Mouse (Mus musculus) hindbrain, embryonic 12.5 days (tissue): ENCODE measurements around the gene Dlgap3. TPM values are rescaled to one million over a fixed set of nuclear protein-coding genes. Genes with fewer than 3 reads are reported as not detected.

Experiments used
- ATAC-seq: fragments of 200-750 bp; cut with Nextera tagmentation; 2 replicates; pipeline ENCODE4 v1.8.0; 2017; ENCODE audit warnings: moderate TSS enrichment; ENCODE audit not compliant: low FRiP score
- H3K27ac ChIP-seq: fragments of 300-500 bp; sonication (generic); 2 replicates; pipeline ENCODE4 v1.5.1; 2016; ENCODE audit warnings: mild to moderate bottlenecking
- H3K27me3 ChIP-seq: fragments of 300-500 bp; sonication (generic); 2 replicates; pipeline ENCODE4 v1.6.1; 2016; ENCODE audit warnings: mild to moderate bottlenecking
- H3K36me3 ChIP-seq: fragments of 300-500 bp; sonication (generic); 2 replicates; pipeline ENCODE4 v1.6.1; 2016; ENCODE audit warnings: mild to moderate bottlenecking
- H3K4me1 ChIP-seq: fragments of 300-500 bp; sonication (generic); 2 replicates; pipeline ENCODE4 v1.6.1; 2016
- H3K4me2 ChIP-seq: fragments of 300-500 bp; sonication (generic); replicated peaks from 2 replicates; pipeline ENCODE4 v1.6.1; 2016; ENCODE audit warnings: mild to moderate bottlenecking
- H3K4me3 ChIP-seq: fragments of 300-500 bp; sonication (generic); 2 replicates; pipeline ENCODE4 v1.5.1; 2016; ENCODE audit warnings: mild to moderate bottlenecking
- H3K9ac ChIP-seq: fragments of 300-500 bp; sonication (generic); 2 replicates; pipeline ENCODE4 v1.6.1; 2016; ENCODE audit warnings: mild to moderate bottlenecking, moderate library complexity
- H3K9me3 ChIP-seq: fragments of 300-500 bp; sonication (generic); replicated peaks from 2 replicates; pipeline ENCODE4 v1.6.1; 2016; ENCODE audit warnings: mild to moderate bottlenecking
- WGBS: fragments of 180-500 bp; shearing (Covaris S2); methylation state at CpG from one replicate; pipeline ENCODE4 v1.1.7; 2016; 5-methylcytosine and 5-hydroxymethylcytosine counted together
- polyA plus RNA-seq: library from polyadenylated mRNA; unstranded; fragments of >200 nt; fragmentation: Nextera tagmentation; extraction: Ambion mirVana; gene quantifications from 2 replicates; pipeline ENCODE4 v1.2.1, GENCODE M21; 2016

Dlgap3 gene
- polyA plus RNA-seq, 1 experiment from 2014 or later = 12.5 TPM

GRCm38 (mm10) chr4:127179469-127180449, 10.8 kb downstream of the Dlgap3 start:
- Histone ChIP-seq H3K27me3 (peaks cover 11% of the 10 kb centered on the region; the same call in 1 of the 2 replicates), H3K9me3 (no peaks in the 10 kb centered on the region), H3K4me3 (no peak overlapping the region), H3K4me2 (peak overlapping the region; percentile 36), H3K4me1 (peaks cover 17% of the 10 kb centered on the region), H3K9ac (no peak overlapping the region), H3K36me3 (no peaks in the 10 kb centered on the region), H3K27ac (no peak overlapping the region)
- ATAC-seq = no peak; the same call in 1 of the 2 replicates
- 9% methylated on average over 18 of the region's 19 CpGs for WGBS

- no peak for ATAC-seq
- Histone ChIP-seq H3K9me3 (no peaks in the 10 kb centered on the region), H3K9ac (no peak overlapping the region), H3K4me1 (peaks cover 13% of the 10 kb centered on the region), H3K36me3 (no peaks in the 10 kb centered on the region), H3K27ac (no peak overlapping the region), H3K27me3 (peaks cover 11% of the 10 kb centered on the region; the same call in 1 of the 2 replicates), H3K4me2 (no peak overlapping the region), H3K4me3 (no peak overlapping the region)
- WGBS = 56% methylated on average over 3 of the region's 3 CpGs
Measured at GRCm38 (mm10) chr4:127180450-127180840, 11.4 kb downstream of the Dlgap3 start.

- 90% methylated on average over 9 of the region's 9 CpGs for WGBS
- H3K4me3 ChIP-seq = no peak overlapping the region
- no peak overlapping the region for H3K4me2 ChIP-seq
- ATAC-seq = no peak
- no peak overlapping the region for H3K27ac ChIP-seq
- peaks cover 13% of the 10 kb centered on the region for H3K4me1 ChIP-seq
- H3K9me3 ChIP-seq = no peaks in the 10 kb centered on the region
- peaks cover 11% of the 10 kb centered on the region; the same call in 1 of the 2 replicates for H3K27me3 ChIP-seq
- no peaks in the 10 kb centered on the region for H3K36me3 ChIP-seq
- H3K9ac ChIP-seq = no peak overlapping the region
Measured at GRCm38 (mm10) chr4:127181010-127181409, 12.0 kb downstream of the Dlgap3 start.

DNA sequence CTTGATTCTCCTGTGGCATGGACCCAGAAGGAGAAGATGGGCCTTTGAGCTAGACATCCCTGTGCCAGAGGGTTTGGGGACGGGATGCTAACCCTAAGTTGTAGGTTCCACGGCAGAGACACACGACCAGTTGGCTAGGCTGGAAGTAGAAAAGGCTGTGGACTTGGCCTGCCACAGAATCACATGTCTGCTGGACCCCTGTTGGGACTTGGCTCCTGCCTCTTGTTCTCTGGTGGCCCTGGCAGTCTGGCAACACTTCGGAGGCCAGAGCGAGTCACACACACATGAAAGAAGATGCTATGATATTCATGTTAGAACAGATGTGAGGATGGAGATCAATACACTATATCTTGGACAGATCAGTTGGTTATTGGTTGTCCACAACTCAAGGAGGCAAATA, 14.9 kb downstream of the Dlgap3 start:
- H3K27ac ChIP-seq = no peak overlapping the region
- no peaks in the 10 kb centered on the region for H3K36me3 ChIP-seq
- no peak for ATAC-seq
- no peaks in the 10 kb centered on the region for H3K27me3 ChIP-seq
- peaks cover 18% of the 10 kb centered on the region for H3K4me1 ChIP-seq
- H3K9me3 ChIP-seq = no peaks in the 10 kb centered on the region
- no peak overlapping the region for H3K9ac ChIP-seq
- no peak overlapping the region for H3K4me3 ChIP-seq
- WGBS = 85% methylated on average over 5 of the region's 5 CpGs
- H3K4me2 ChIP-seq = no peak overlapping the region

GRCm38 (mm10) chr4:127190921-127191320, 21.9 kb downstream of the Dlgap3 start:
- no peaks in the 10 kb centered on the region for H3K27me3 ChIP-seq
- no peak for ATAC-seq
- H3K27ac ChIP-seq = no peak overlapping the region
- WGBS = 84% methylated on average over 6 of the region's 6 CpGs
- no peak overlapping the region for H3K4me2 ChIP-seq
- H3K9me3 ChIP-seq = no peaks in the 10 kb centered on the region
- H3K9ac ChIP-seq = no peak overlapping the region
- peaks cover 26% of the 10 kb centered on the region for H3K4me1 ChIP-seq
- H3K4me3 ChIP-seq = no peak overlapping the region
- peaks cover 12% of the 10 kb centered on the region for H3K36me3 ChIP-seq

DNA sequence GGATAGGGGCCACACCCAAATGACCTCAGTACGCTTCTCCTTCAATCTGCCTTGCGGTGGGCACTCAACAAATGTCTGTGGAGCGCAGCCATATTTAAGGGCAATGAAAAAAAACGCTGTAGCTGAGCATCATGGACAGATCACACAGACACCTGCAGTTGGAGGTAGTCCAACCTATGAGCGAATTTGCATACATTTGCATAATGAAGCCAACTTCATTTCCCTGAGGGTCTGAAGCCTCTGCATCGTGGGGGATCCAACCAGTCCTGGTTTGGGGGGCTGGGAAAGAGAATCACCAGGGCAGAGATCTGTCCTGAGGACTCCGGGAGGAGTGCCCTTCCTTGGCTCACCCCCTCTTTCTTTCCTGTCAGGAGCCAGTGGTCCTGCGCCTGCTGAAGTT, 23.7 kb downstream of the Dlgap3 start:
- ATAC-seq = no peak
- Histone ChIP-seq H3K36me3 (peaks cover 12% of the 10 kb centered on the region), H3K4me2 (no peak overlapping the region), H3K9ac (no peak overlapping the region), H3K27me3 (no peaks in the 10 kb centered on the region), H3K4me1 (peaks cover 21% of the 10 kb centered on the region), H3K4me3 (no peak overlapping the region), H3K27ac (no peak overlapping the region), H3K9me3 (no peaks in the 10 kb centered on the region)
- WGBS = 72% methylated on average over 8 of the region's 8 CpGs

GRCm38 (mm10) chr4:127193378-127194155, 24.6 kb downstream of the Dlgap3 start:
- Histone ChIP-seq H3K9me3 (no peaks in the 10 kb centered on the region), H3K4me1 (peaks cover 21% of the 10 kb centered on the region), H3K27me3 (no peaks in the 10 kb centered on the region), H3K27ac (peak overlapping the region; percentile 24; the same call in 1 of the 2 replicates), H3K4me2 (no peak overlapping the region), H3K9ac (no peak overlapping the region), H3K4me3 (no peak overlapping the region), H3K36me3 (peaks cover 12% of the 10 kb centered on the region)
- ATAC-seq = no peak
- 67% methylated on average over 14 of the region's 14 CpGs for WGBS

GRCm38 (mm10) chr4:127194477-127195269, 25.7 kb downstream of the Dlgap3 start:
- peaks cover 16% of the 10 kb centered on the region for H3K4me1 ChIP-seq
- H3K4me3 ChIP-seq = no peak overlapping the region
- no peaks in the 10 kb centered on the region for H3K9me3 ChIP-seq
- no peak for ATAC-seq
- WGBS = 73% methylated on average over 25 of the region's 25 CpGs
- no peak overlapping the region for H3K27ac ChIP-seq
- peaks cover 12% of the 10 kb centered on the region for H3K36me3 ChIP-seq
- 0 out of 2 replicates have a peak overlapping the region, but pooled peaks have one; percentile 20 for H3K9ac ChIP-seq
- peaks cover 6% of the 10 kb centered on the region; the same call in 1 of the 2 replicates for H3K27me3 ChIP-seq
- no peak overlapping the region for H3K4me2 ChIP-seq

- H3K36me3 ChIP-seq = peaks cover 12% of the 10 kb centered on the region
- H3K9ac ChIP-seq = no peak overlapping the region
- H3K4me3 ChIP-seq = no peak overlapping the region
- no peak overlapping the region for H3K4me2 ChIP-seq
- 33% methylated on average over 6 of the region's 6 CpGs for WGBS
- H3K4me1 ChIP-seq = peaks cover 11% of the 10 kb centered on the region
- ATAC-seq = no peak
- H3K27me3 ChIP-seq = peaks cover 6% of the 10 kb centered on the region; the same call in 1 of the 2 replicates
- no peak overlapping the region for H3K27ac ChIP-seq
- H3K9me3 ChIP-seq = no peaks in the 10 kb centered on the region
Measured at GRCm38 (mm10) chr4:127198609-127199008, 29.6 kb downstream of the Dlgap3 start.

DNA sequence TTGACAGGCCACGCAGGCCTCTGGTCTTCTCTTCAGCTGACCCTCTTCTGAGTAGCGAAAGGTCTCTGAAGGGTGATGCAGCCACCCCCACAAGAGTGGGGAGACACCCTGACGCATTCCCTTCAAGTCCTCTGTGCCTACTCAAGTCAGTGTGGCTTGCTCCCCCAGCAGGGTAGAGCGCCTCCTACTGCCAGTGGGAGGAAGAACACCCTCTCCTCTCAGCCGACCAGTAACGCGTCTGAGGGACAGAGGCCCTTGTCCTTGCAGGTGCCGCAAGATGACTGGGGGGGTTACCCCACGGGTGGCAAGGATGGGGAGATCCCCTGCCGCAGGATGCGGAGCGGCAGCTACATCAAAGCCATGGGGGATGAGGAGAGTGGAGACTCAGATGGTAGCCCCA, 30.4 kb downstream of the Dlgap3 start:
- H3K9me3 ChIP-seq = no peaks in the 10 kb centered on the region
- peaks cover 12% of the 10 kb centered on the region for H3K36me3 ChIP-seq
- 52% methylated on average over 12 of the region's 12 CpGs for WGBS
- H3K4me3 ChIP-seq = no peak overlapping the region
- no peak for ATAC-seq
- no peak overlapping the region for H3K27ac ChIP-seq
- peaks cover 4% of the 10 kb centered on the region for H3K4me1 ChIP-seq
- peaks cover 6% of the 10 kb centered on the region; the same call in 1 of the 2 replicates for H3K27me3 ChIP-seq
- no peak overlapping the region for H3K9ac ChIP-seq
- no peak overlapping the region for H3K4me2 ChIP-seq

GRCm38 (mm10) chr4:127200164-127200722, 31.2 kb downstream of the Dlgap3 start:
- peaks cover 4% of the 10 kb centered on the region for H3K36me3 ChIP-seq
- no peak overlapping the region for H3K27ac ChIP-seq
- no peak overlapping the region for H3K9ac ChIP-seq
- H3K4me3 ChIP-seq = no peak overlapping the region
- no peak for ATAC-seq
- H3K9me3 ChIP-seq = no peaks in the 10 kb centered on the region
- WGBS = 89% methylated on average over 12 of the region's 12 CpGs
- H3K4me2 ChIP-seq = no peak overlapping the region
- no peaks in the 10 kb centered on the region for H3K4me1 ChIP-seq
- H3K27me3 ChIP-seq = peaks cover 6% of the 10 kb centered on the region; the same call in 1 of the 2 replicates
